Comparison of ENCODE assay signal across 11 mouse cellular contexts in genomic region chr1:98280263-98281052, GRCm38 (mm10).
A peak's percentile ranks its signal among the peaks of the same experiment; 100 is the strongest.
DNase-seq lines count a peak whose midpoint lies in the region; ATAC-seq lines count a peak whose summit lies in the region.
"Had no signal": no experiment of that assay in that cellular context is flagged by ENCODE, and none has a peak within 500 bp of the region (broad histone marks: within the 10 kb centered on the region; RNA-seq: fewer than 3 reads in every experiment).

No protein-coding gene starts in this region.

- H3K27me3 ChIP-seq in hindbrain, embryonic 12.5 days: no peaks in the 10 kb centered on the region
- no peaks in the 10 kb centered on the region for H3K27me3 ChIP-seq in hindbrain, embryonic 10.5 days (ENCODE audit: insufficient read depth, poor library complexity, severe bottlenecking)
- H3K27me3 ChIP-seq: limb, embryonic 13.5 days had no signal

- 0 out of 2 replicates have a peak overlapping the region, but pooled peaks have one; percentile 19 for H3K27ac ChIP-seq in hindbrain, embryonic 12.5 days
- no peak overlapping the region for H3K27ac ChIP-seq in hindbrain, embryonic 10.5 days
- H3K27ac ChIP-seq: limb, embryonic 13.5 days had no signal

- no peaks in the 10 kb centered on the region for H3K36me3 ChIP-seq in hindbrain, embryonic 12.5 days
- no peaks in the 10 kb centered on the region for H3K36me3 ChIP-seq in hindbrain, embryonic 10.5 days
- H3K36me3 ChIP-seq: limb, embryonic 13.5 days had no signal

- H3K4me1 ChIP-seq in hindbrain, embryonic 12.5 days: no peaks in the 10 kb centered on the region
- no peaks in the 10 kb centered on the region for H3K4me1 ChIP-seq in hindbrain, embryonic 10.5 days (replicated peaks)
- H3K4me1 ChIP-seq: limb, embryonic 13.5 days had no signal

- no peaks in the 10 kb centered on the region for H3K9me3 ChIP-seq in hindbrain, embryonic 12.5 days (replicated peaks)
- H3K9me3 ChIP-seq in hindbrain, embryonic 10.5 days: no peaks in the 10 kb centered on the region
- H3K9me3 ChIP-seq: limb, embryonic 13.5 days had no signal

- H3K9ac ChIP-seq in hindbrain, embryonic 12.5 days: no peak overlapping the region
- H3K9ac ChIP-seq: limb, embryonic 13.5 days had no signal

- DNase-seq in hindbrain, embryonic 10.5 days (ENCODE audit: low spot score): no peak
- DNase-seq in urinary bladder, postnatal 14 days (ENCODE audit: low spot score): peak; percentile 11
- DNase-seq in urinary bladder, postnatal 36 days (ENCODE audit: low spot score in 2 of 2): no peak
- DNase-seq in lung, postnatal 14 days: peak; percentile 11
- DNase-seq in frontal cortex, postnatal 10 days (ENCODE audit: low spot score in 2 of 2): no peak
- DNase-seq in retina, postnatal 1 day: no peak
- DNase-seq: adrenal gland, postnatal 25 days; cerebellum, adult 11 months; kidney, postnatal 14 days had no signal

- 81% methylated on average over 9 of the region's 9 CpGs for WGBS in hindbrain, embryonic 12.5 days
- 83% methylated on average over 9 of the region's 9 CpGs for WGBS in hindbrain, embryonic 10.5 days

- H3K4me2 ChIP-seq in hindbrain, embryonic 12.5 days (replicated peaks): no peak overlapping the region
- H3K4me2 ChIP-seq: limb, embryonic 13.5 days had no signal

- no peak for ATAC-seq in hindbrain, embryonic 12.5 days (ENCODE audit: low FRiP score)

- H3K4me3 ChIP-seq in hindbrain, embryonic 12.5 days: no peak overlapping the region
- H3K4me3 ChIP-seq in hindbrain, embryonic 10.5 days: no peak overlapping the region
- H3K4me3 ChIP-seq: limb, embryonic 13.5 days had no signal

Comparison
In these comparisons a context has a peak if more than half of its experiments do, and no peak if none do; other contexts are left out.
1. DNase-seq: peak in urinary bladder, postnatal 14 days (single experiment) and lung, postnatal 14 days (single experiment); none in hindbrain, embryonic 10.5 days (single experiment), urinary bladder, postnatal 36 days (0 of 2), frontal cortex, postnatal 10 days (0 of 2) and retina, postnatal 1 day (single experiment).